Mouse (Mus musculus): ENCODE results near the gene Ksr2. TPM values are rescaled to one million over a fixed set of nuclear protein-coding genes. Genes with fewer than 3 reads are reported as not detected.

Gene Ksr2
- polyA plus RNA-seq, 1 experiment from 2014 or later, result 0.11 TPM

- H3K27me3 ChIP-seq (ENCODE audit: control insufficient read depth, insufficient read depth, low read length), result no peaks in the 10 kb centered on the region
- no peak overlapping the region for H3K27ac ChIP-seq (replicated peaks; ENCODE audit: low read depth, low read length)
- H3K4me3 ChIP-seq (ENCODE audit: low read depth, low read length), result no peak overlapping the region
- H3K4me1 ChIP-seq (ENCODE audit: control insufficient read depth, insufficient read depth, low read length), result no peaks in the 10 kb centered on the region
- no peak overlapping the region for H3K4me2 ChIP-seq (ENCODE audit: low read depth, severe bottlenecking)
- H3K36me3 ChIP-seq (ENCODE audit: control insufficient read depth, insufficient read depth, low read length), result no peaks in the 10 kb centered on the region
- 88% methylated on average over 8 of the region's 8 CpGs for WGBS
- no peak overlapping the region for H3K9ac ChIP-seq (ENCODE audit: low read length)
- DNase-seq (ENCODE audit: low spot score), result no peak
- ATAC-seq (ENCODE audit: insufficient number of reproducible peaks, low FRiP score, low TSS enrichment, low read depth), result no peak
- H3K9me3 ChIP-seq (ENCODE audit: control insufficient read depth, low read length), result no peaks in the 10 kb centered on the region
Observed at GRCm38 (mm10) chr5:117469572-117469971, 55.8 kb downstream of the Ksr2 start.

- H3K4me1 ChIP-seq (ENCODE audit: control insufficient read depth, insufficient read depth, low read length), result no peaks in the 10 kb centered on the region
- H3K27me3 ChIP-seq (ENCODE audit: control insufficient read depth, insufficient read depth, low read length), result no peaks in the 10 kb centered on the region
- WGBS, result 83% methylated on average over 3 of the region's 3 CpGs
Observed at GRCm38 (mm10) chr5:117481162-117481561, 67.4 kb downstream of the Ksr2 start.

DNA sequence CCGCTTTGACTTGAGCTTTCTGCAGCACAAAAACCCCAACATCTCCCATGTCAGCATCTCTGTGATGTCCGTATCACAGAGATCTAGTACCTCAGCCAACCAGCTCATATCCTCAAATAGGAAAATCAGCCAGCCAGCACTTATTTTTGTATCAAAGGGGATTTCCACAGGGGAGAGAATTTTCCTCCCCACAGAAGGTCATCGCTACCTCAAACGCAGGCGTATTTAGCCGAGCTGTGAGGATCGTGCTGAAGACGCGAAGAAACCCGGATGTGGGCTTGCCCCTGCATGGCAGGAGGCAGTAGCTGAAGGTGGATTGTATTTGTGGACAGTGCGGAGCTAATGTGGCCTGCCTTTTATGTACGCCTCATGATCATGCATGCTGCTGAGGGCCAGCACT is 67.8 kb downstream of the Ksr2 start:
- Histone ChIP-seq H3K9ac (ENCODE audit: low read length) (no peak overlapping the region), H3K27me3 (ENCODE audit: control insufficient read depth, insufficient read depth, low read length) (no peaks in the 10 kb centered on the region), H3K4me3 (ENCODE audit: low read depth, low read length) (no peak overlapping the region), H3K4me1 (ENCODE audit: control insufficient read depth, insufficient read depth, low read length) (no peaks in the 10 kb centered on the region), H3K27ac (replicated peaks; ENCODE audit: low read depth, low read length) (no peak overlapping the region), H3K4me2 (ENCODE audit: low read depth, severe bottlenecking) (no peak overlapping the region), H3K9me3 (ENCODE audit: control insufficient read depth, low read length) (no peaks in the 10 kb centered on the region), H3K36me3 (ENCODE audit: control insufficient read depth, insufficient read depth, low read length) (no peaks in the 10 kb centered on the region)
- WGBS, result 89% methylated on average over 12 of the region's 12 CpGs
- ATAC-seq (ENCODE audit: insufficient number of reproducible peaks, low FRiP score, low TSS enrichment, low read depth) (no peak), DNase-seq (ENCODE audit: low spot score) (no peak)

More at GRCm38 (mm10) chr5:117481162-117481561, 67.4 kb downstream of the Ksr2 start:
- Histone ChIP-seq H3K9ac (ENCODE audit: low read length) (no peak overlapping the region), H3K27ac (replicated peaks; ENCODE audit: low read depth, low read length) (no peak overlapping the region), H3K9me3 (ENCODE audit: control insufficient read depth, low read length) (no peaks in the 10 kb centered on the region), H3K4me3 (ENCODE audit: low read depth, low read length) (no peak overlapping the region), H3K4me2 (ENCODE audit: low read depth, severe bottlenecking) (no peak overlapping the region), H3K36me3 (ENCODE audit: control insufficient read depth, insufficient read depth, low read length) (no peaks in the 10 kb centered on the region)
- ATAC-seq (ENCODE audit: insufficient number of reproducible peaks, low FRiP score, low TSS enrichment, low read depth) (no peak), DNase-seq (ENCODE audit: low spot score) (no peak)

- Histone ChIP-seq H3K9ac (ENCODE audit: low read length) (no peak overlapping the region), H3K4me1 (ENCODE audit: control insufficient read depth, insufficient read depth, low read length) (no peaks in the 10 kb centered on the region), H3K36me3 (ENCODE audit: control insufficient read depth, insufficient read depth, low read length) (no peaks in the 10 kb centered on the region), H3K4me3 (ENCODE audit: low read depth, low read length) (no peak overlapping the region), H3K27ac (replicated peaks; ENCODE audit: low read depth, low read length) (no peak overlapping the region), H3K9me3 (ENCODE audit: control insufficient read depth, low read length) (no peaks in the 10 kb centered on the region), H3K4me2 (ENCODE audit: low read depth, severe bottlenecking) (no peak overlapping the region), H3K27me3 (ENCODE audit: control insufficient read depth, insufficient read depth, low read length) (no peaks in the 10 kb centered on the region)
- WGBS, result 81% methylated on average over 11 of the region's 11 CpGs
- no peak for DNase-seq (ENCODE audit: low spot score)
- no peak for ATAC-seq (ENCODE audit: insufficient number of reproducible peaks, low FRiP score, low TSS enrichment, low read depth)
Observed at GRCm38 (mm10) chr5:117482013-117482412, 68.2 kb downstream of the Ksr2 start.

- Histone ChIP-seq H3K4me3 (ENCODE audit: low read depth, low read length) (no peak overlapping the region), H3K27ac (replicated peaks; ENCODE audit: low read depth, low read length) (no peak overlapping the region), H3K27me3 (ENCODE audit: control insufficient read depth, insufficient read depth, low read length) (no peaks in the 10 kb centered on the region), H3K36me3 (ENCODE audit: control insufficient read depth, insufficient read depth, low read length) (no peaks in the 10 kb centered on the region), H3K4me2 (ENCODE audit: low read depth, severe bottlenecking) (no peak overlapping the region), H3K9me3 (ENCODE audit: control insufficient read depth, low read length) (no peaks in the 10 kb centered on the region), H3K9ac (ENCODE audit: low read length) (no peak overlapping the region), H3K4me1 (ENCODE audit: control insufficient read depth, insufficient read depth, low read length) (no peaks in the 10 kb centered on the region)
- no peak for DNase-seq (ENCODE audit: low spot score)
- ATAC-seq (ENCODE audit: insufficient number of reproducible peaks, low FRiP score, low TSS enrichment, low read depth), result no peak
- 84% methylated on average over 6 of the region's 6 CpGs for WGBS
Observed at GRCm38 (mm10) chr5:117485411-117485810, 71.6 kb downstream of the Ksr2 start.

DNA sequence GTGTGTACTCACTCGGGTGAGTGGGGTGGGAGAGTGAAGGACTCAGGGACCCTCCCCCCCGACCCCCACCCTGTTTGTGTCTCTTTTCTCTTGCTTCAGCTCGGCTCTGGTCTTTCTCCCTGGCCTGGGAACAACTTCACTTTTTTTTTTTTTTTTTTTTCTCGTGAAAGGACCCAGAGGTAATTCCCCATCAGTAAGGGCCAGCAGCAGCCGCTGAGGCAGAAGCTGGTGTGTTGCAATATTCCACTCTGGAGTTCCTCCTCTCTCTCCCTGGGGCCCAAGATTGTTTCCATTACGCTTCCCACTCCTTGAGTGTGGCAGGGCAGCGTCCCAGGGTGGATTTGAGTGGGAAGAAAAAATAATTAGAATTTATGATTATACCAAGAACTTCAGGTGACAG is 72.3 kb downstream of the Ksr2 start:
- 75% methylated on average over 7 of the region's 7 CpGs for WGBS
- H3K27ac ChIP-seq (replicated peaks; ENCODE audit: low read depth, low read length), result no peak overlapping the region
- no peaks in the 10 kb centered on the region for H3K9me3 ChIP-seq (ENCODE audit: control insufficient read depth, low read length)
- ATAC-seq (ENCODE audit: insufficient number of reproducible peaks, low FRiP score, low TSS enrichment, low read depth) (no peak), DNase-seq (ENCODE audit: low spot score) (no peak)
- H3K27me3 ChIP-seq (ENCODE audit: control insufficient read depth, insufficient read depth, low read length), result no peaks in the 10 kb centered on the region
- H3K4me2 ChIP-seq (ENCODE audit: low read depth, severe bottlenecking), result no peak overlapping the region
- no peaks in the 10 kb centered on the region for H3K36me3 ChIP-seq (ENCODE audit: control insufficient read depth, insufficient read depth, low read length)
- no peaks in the 10 kb centered on the region for H3K4me1 ChIP-seq (ENCODE audit: control insufficient read depth, insufficient read depth, low read length)
- no peak overlapping the region for H3K4me3 ChIP-seq (ENCODE audit: low read depth, low read length)
- H3K9ac ChIP-seq (ENCODE audit: low read length), result no peak overlapping the region

- DNase-seq (ENCODE audit: low spot score) (no peak), ATAC-seq (ENCODE audit: insufficient number of reproducible peaks, low FRiP score, low TSS enrichment, low read depth) (no peak)
- H3K4me3 ChIP-seq (ENCODE audit: low read depth, low read length), result no peak overlapping the region
- H3K27ac ChIP-seq (replicated peaks; ENCODE audit: low read depth, low read length), result no peak overlapping the region
- no peaks in the 10 kb centered on the region for H3K36me3 ChIP-seq (ENCODE audit: control insufficient read depth, insufficient read depth, low read length)
- H3K4me2 ChIP-seq (ENCODE audit: low read depth, severe bottlenecking), result no peak overlapping the region
- no peaks in the 10 kb centered on the region for H3K4me1 ChIP-seq (ENCODE audit: control insufficient read depth, insufficient read depth, low read length)
- no peaks in the 10 kb centered on the region for H3K9me3 ChIP-seq (ENCODE audit: control insufficient read depth, low read length)
- H3K27me3 ChIP-seq (ENCODE audit: control insufficient read depth, insufficient read depth, low read length), result no peaks in the 10 kb centered on the region
- WGBS, result 78% methylated on average over 6 of the region's 6 CpGs
- H3K9ac ChIP-seq (ENCODE audit: low read length), result no peak overlapping the region
Observed at GRCm38 (mm10) chr5:117488155-117488554, 74.4 kb downstream of the Ksr2 start.

DNA sequence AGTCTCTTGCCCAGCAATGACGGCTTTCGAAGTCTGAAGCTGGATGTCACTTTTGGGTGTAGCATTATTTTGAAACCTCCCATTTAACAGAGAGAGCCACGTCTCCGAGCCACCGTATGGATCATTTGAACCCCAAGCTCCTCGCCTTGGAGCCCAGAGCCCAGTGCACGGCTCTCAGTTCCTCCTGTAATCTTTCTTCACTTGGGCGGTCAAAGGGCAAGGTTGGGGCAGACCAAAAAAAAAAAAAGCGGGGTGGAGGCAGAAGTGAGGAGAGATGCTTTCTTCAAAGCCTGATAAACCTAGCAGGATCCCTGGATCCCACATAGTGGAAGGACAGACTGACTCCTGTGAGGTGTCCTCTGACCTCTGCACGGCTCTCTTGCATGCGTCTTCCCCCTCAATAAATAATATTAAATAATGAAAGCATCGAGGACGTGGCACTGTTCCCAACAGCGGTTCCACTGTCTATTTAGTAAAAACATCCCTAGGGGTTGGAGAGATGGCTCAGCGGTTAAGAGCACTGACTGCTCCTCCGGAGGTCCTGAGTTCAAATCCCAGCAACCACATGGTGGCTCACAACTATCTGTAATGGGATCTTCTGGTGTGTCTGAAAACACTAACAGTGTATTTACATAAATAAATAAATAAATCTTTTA is 75.0 kb downstream of the Ksr2 start:
- Histone ChIP-seq H3K27me3 (ENCODE audit: control insufficient read depth, insufficient read depth, low read length) (no peaks in the 10 kb centered on the region), H3K27ac (replicated peaks; ENCODE audit: low read depth, low read length) (no peak overlapping the region)
- 89% methylated on average over 16 of the region's 16 CpGs for WGBS

More for the DNA sequence above, 75.0 kb downstream of the Ksr2 start:
- Histone ChIP-seq H3K36me3 (ENCODE audit: control insufficient read depth, insufficient read depth, low read length) (no peaks in the 10 kb centered on the region), H3K4me1 (ENCODE audit: control insufficient read depth, insufficient read depth, low read length) (no peaks in the 10 kb centered on the region), H3K4me2 (ENCODE audit: low read depth, severe bottlenecking) (no peak overlapping the region), H3K4me3 (ENCODE audit: low read depth, low read length) (no peak overlapping the region), H3K9me3 (ENCODE audit: control insufficient read depth, low read length) (no peaks in the 10 kb centered on the region), H3K9ac (ENCODE audit: low read length) (no peak overlapping the region)
- no peak for DNase-seq (ENCODE audit: low spot score)
- no peak for ATAC-seq (ENCODE audit: insufficient number of reproducible peaks, low FRiP score, low TSS enrichment, low read depth)

All from limb, embryonic 11.5 days (tissue).